Mouse (Mus musculus) cerebellum, adult 2 months (tissue): ENCODE measurements around the gene Hif3a. TPM values are rescaled to one million over a fixed set of nuclear protein-coding genes. Genes with fewer than 3 reads are reported as not detected.

Source experiments
- DNase-seq, 2 experiments: peaks; one replicate each; pipeline ENCODE4 v3.0.0; 2021
- H3K27ac ChIP-seq: fragments of 200-500 bp; 2 replicates; pipeline ENCODE4 v1.5.1; 2012; ENCODE audit warnings: low read length, control low read depth, inconsistent platforms; ENCODE audit not compliant: insufficient read depth
- H3K27me3 ChIP-seq: fragments of 200-500 bp; 2 replicates; pipeline ENCODE4 v1.6.1; 2012; ENCODE audit warnings: inconsistent platforms, mild to moderate bottlenecking, low read length, moderate library complexity; ENCODE audit not compliant: control insufficient read depth, insufficient read depth
- H3K4me1 ChIP-seq: fragments of 200-500 bp; 2 replicates; pipeline ENCODE4 v1.6.1; 2011; ENCODE audit warnings: low read length; ENCODE audit not compliant: control insufficient read depth, insufficient read depth
- H3K4me3 ChIP-seq: fragments of 200-500 bp; replicated peaks from 2 replicates; pipeline ENCODE3; 2011; ENCODE audit warnings: mild to moderate bottlenecking, low read depth, low read length, control low read depth; ENCODE audit not compliant: insufficient read depth
- CTCF ChIP-seq: fragments of 200-500 bp; IDR thresholded peaks from 2 replicates; pipeline ENCODE4 v1.5.1; 2011; ENCODE audit warnings: low read depth, mild to moderate bottlenecking, control low read depth, low read length, moderate library complexity, borderline replicate concordance; ENCODE audit not compliant: insufficient read depth
- POLR2A ChIP-seq: fragments of 200-500 bp; IDR thresholded peaks from 2 replicates; pipeline ENCODE4 v1.6.1; 2011; ENCODE audit warnings: low read length, control low read depth, borderline replicate concordance; ENCODE audit not compliant: insufficient read depth
- WGBS: fragments of 180-500 bp; shearing (Covaris S2); methylation state at CpG from one replicate; pipeline ENCODE4 v1.1.7; 2018; 5-methylcytosine and 5-hydroxymethylcytosine counted together
- polyA plus RNA-seq: library from polyadenylated mRNA; depleted of rRNA; stranded (reverse); fragments of >200 nt; gene quantifications from 2 replicates; pipeline ENCODE4 v1.2.3, GENCODE M21; 2012

Hif3a gene
- polyA plus RNA-seq, 1 experiment, result 2.1 TPM

GRCm38 (mm10) chr7:17060782-17061605, 1.2 kb downstream of the Hif3a start:
- Histone ChIP-seq H3K4me1 (peaks cover 17% of the 10 kb centered on the region), H3K27me3 (no peaks in the 10 kb centered on the region)
- TF ChIP-seq POLR2A, result 0 out of 2 replicates have a peak, but pooled peaks have one; percentile 8
- TF ChIP-seq CTCF, result no peak

GRCm38 (mm10) chr7:17060031-17060781, 2.0 kb downstream of the Hif3a start:
- peak; percentile 90 to 92 for DNase-seq
- peaks cover 17% of the 10 kb centered on the region for H3K4me1 ChIP-seq
- peak overlapping the region; percentile 34 for H3K4me3 ChIP-seq
- TF ChIP-seq POLR2A (no peak), CTCF (no peak)
- H3K27me3 ChIP-seq, result no peaks in the 10 kb centered on the region
- peak overlapping the region; percentile 82 for H3K27ac ChIP-seq
- WGBS, result 5% methylated on average over 9 of the region's 9 CpGs

More at GRCm38 (mm10) chr7:17060782-17061605, 1.2 kb downstream of the Hif3a start:
- H3K27ac ChIP-seq, result peak overlapping the region; percentile 82; the same call in 1 of the 2 replicates
- 39% methylated on average over 22 of the region's 22 CpGs for WGBS
- H3K4me3 ChIP-seq, result peak overlapping the region; percentile 34
- DNase-seq, result peak; percentile 52 to 64

GRCm38 (mm10) chr7:17059463-17059844, 2.8 kb downstream of the Hif3a start:
- peak overlapping the region; percentile 75 for H3K27ac ChIP-seq
- no peak for TF ChIP-seq POLR2A
- no peak for TF ChIP-seq CTCF
- DNase-seq, result no peak
- H3K27me3 ChIP-seq, result no peaks in the 10 kb centered on the region
- H3K4me3 ChIP-seq, result no peak overlapping the region
- WGBS, result 82% methylated on average over 3 of the region's 3 CpGs
- peaks cover 17% of the 10 kb centered on the region for H3K4me1 ChIP-seq

- 52% methylated on average over 8 of the region's 8 CpGs for WGBS
- H3K27me3 ChIP-seq, result no peaks in the 10 kb centered on the region
- peak overlapping the region; percentile 91 for H3K27ac ChIP-seq
- DNase-seq, result no peak
- H3K4me3 ChIP-seq, result no peak overlapping the region
- no peak for TF ChIP-seq POLR2A
- TF ChIP-seq CTCF, result no peak
- H3K4me1 ChIP-seq, result peaks cover 17% of the 10 kb centered on the region
Measured at GRCm38 (mm10) chr7:17058816-17059462, 3.3 kb downstream of the Hif3a start.

- TF ChIP-seq POLR2A, result no peak
- no peak for TF ChIP-seq CTCF
- Histone ChIP-seq H3K27ac (peak overlapping the region; percentile 91), H3K4me3 (no peak overlapping the region), H3K4me1 (peaks cover 17% of the 10 kb centered on the region), H3K27me3 (no peaks in the 10 kb centered on the region)
- DNase-seq, result peak; percentile 34 to 70
- WGBS, result 34% methylated on average over 16 of the region's 16 CpGs
Measured at GRCm38 (mm10) chr7:17058071-17058689, 4.0 kb downstream of the Hif3a start.

GRCm38 (mm10) chr7:17056601-17057523, 5.4 kb downstream of the Hif3a start:
- TF ChIP-seq POLR2A (no peak), CTCF (no peak)
- Histone ChIP-seq H3K4me1 (peaks cover 17% of the 10 kb centered on the region), H3K4me3 (peak overlapping the region; percentile 56), H3K27me3 (no peaks in the 10 kb centered on the region), H3K27ac (peak overlapping the region; percentile 32)
- 46% methylated on average over 14 of the region's 14 CpGs for WGBS
- no peak for DNase-seq
